Mouse (Mus musculus) G1E (cell line): ENCODE results near the gene Defb11. TPM values are rescaled to one million over a fixed set of nuclear protein-coding genes. Genes with fewer than 3 reads are reported as not detected.
"Not testable (repeated sequence)": the region's sequence is repeated elsewhere in the genome, so short reads cannot be mapped to it uniquely, and the experiment has no call there.

Source experiments
- ATAC-seq: 2 replicates; pipeline ENCODE4 v1.8.0; 2016; ENCODE audit warnings: mild to moderate bottlenecking; ENCODE audit not compliant: insufficient number of reproducible peaks, poor library complexity, low FRiP score, severe bottlenecking; ENCODE audit errors: extremely low read depth
- DNase-seq: peaks from one replicate; pipeline ENCODE4 v3.0.0; 2012; ENCODE audit warnings: low spot score
- H3K27me3 ChIP-seq: 2 replicates; pipeline ENCODE4 v1.6.1; 2012; ENCODE audit warnings: mild to moderate bottlenecking, low read length, inconsistent platforms; ENCODE audit not compliant: insufficient read depth
- H3K36me3 ChIP-seq: replicated peaks from 2 replicates; pipeline ENCODE3; 2012; ENCODE audit warnings: mild to moderate bottlenecking, inconsistent platforms
- H3K4me1 ChIP-seq: 2 replicates; pipeline ENCODE4 v1.6.1; 2012; ENCODE audit warnings: low read depth, low read length, inconsistent platforms, mixed read lengths; ENCODE audit not compliant: insufficient read depth
- H3K4me3 ChIP-seq: 2 replicates; pipeline ENCODE4 v1.5.1; 2012; ENCODE audit warnings: low read depth, mild to moderate bottlenecking, inconsistent platforms, low read length, moderate library complexity, mixed read lengths
- H3K9me3 ChIP-seq: replicated peaks from 2 replicates; pipeline ENCODE4 v1.6.1; 2012; ENCODE audit warnings: inconsistent platforms
- CTCF ChIP-seq: IDR thresholded peaks from 2 replicates; pipeline ENCODE4 v1.5.1; 2012; ENCODE audit warnings: low read depth, low read length, inconsistent platforms, mixed read lengths
- GATA1 ChIP-seq: IDR thresholded peaks from 2 replicates; pipeline ENCODE4 v1.6.1; 2012; ENCODE audit warnings: borderline replicate concordance, low read length, inconsistent platforms, mixed read lengths
- GATA2 ChIP-seq: IDR thresholded peaks from 2 replicates; pipeline ENCODE4 v1.6.1; 2012; ENCODE audit warnings: low read depth, low read length, inconsistent platforms, borderline replicate concordance
- POLR2AphosphoS5 ChIP-seq: IDR thresholded peaks from 2 replicates; pipeline ENCODE4 v1.6.1; 2012; ENCODE audit warnings: low read depth, low read length, inconsistent platforms; ENCODE audit not compliant: insufficient replicate concordance
- TAL1 ChIP-seq: conservative IDR thresholded peaks from 2 replicates; pipeline ENCODE4 v1.6.1; 2012; ENCODE audit warnings: low read depth, low read length, inconsistent platforms, mixed read lengths
- polyA plus RNA-seq: library from polyadenylated mRNA; stranded (reverse); fragments of >175 nt; gene quantifications from 2 replicates; pipeline ENCODE4 v1.2.3, GENCODE M21; 2012
- total RNA-seq, 2 experiments: library from RNA; stranded (forward) in 1 of 2; stranded (reverse) in 1 of 2; fragments of 200-1000 nt in 1 of 2; fragments of >200 nt in 1 of 2; fragmentation: Nextera tagmentation in 1 of 2; gene quantifications; 2 replicates each; pipeline ENCODE4 v1.2.3; 2014 to 2017

The Defb11 gene
- total and polyA plus RNA-seq, 3 experiments, result not detected

DNA sequence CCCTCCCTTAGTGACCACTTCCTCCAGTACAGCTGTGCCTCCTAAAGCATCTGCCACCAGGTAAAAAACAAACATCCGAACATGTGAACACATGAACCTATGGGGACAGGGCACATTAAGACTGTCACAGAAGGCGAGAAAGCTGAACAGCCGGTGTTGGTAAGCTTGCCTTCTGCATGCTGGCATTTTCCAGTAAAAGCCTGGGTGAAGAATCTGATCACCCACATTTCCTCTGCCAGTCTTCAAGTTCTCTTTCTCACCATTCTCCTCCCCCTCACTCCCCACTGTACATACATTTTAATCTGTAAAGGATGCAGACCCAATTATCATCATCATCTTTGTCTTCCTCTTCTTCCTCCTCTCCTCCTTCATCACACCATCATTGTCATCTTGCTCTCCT, 9.4 kb upstream of the Defb11 start:
- H3K9me3 ChIP-seq, result no peaks in the 10 kb centered on the region
- TF ChIP-seq GATA1 (no peak), GATA2 (no peak), CTCF (no peak), TAL1 (no peak), POLR2AphosphoS5 (no peak)
- H3K4me3 ChIP-seq, result no peak overlapping the region
- H3K27me3 ChIP-seq, result peaks cover 6% of the 10 kb centered on the region
- no peaks in the 10 kb centered on the region for H3K4me1 ChIP-seq
- no peaks in the 10 kb centered on the region for H3K36me3 ChIP-seq
- no peak for ATAC-seq
- no peak for DNase-seq

DNA sequence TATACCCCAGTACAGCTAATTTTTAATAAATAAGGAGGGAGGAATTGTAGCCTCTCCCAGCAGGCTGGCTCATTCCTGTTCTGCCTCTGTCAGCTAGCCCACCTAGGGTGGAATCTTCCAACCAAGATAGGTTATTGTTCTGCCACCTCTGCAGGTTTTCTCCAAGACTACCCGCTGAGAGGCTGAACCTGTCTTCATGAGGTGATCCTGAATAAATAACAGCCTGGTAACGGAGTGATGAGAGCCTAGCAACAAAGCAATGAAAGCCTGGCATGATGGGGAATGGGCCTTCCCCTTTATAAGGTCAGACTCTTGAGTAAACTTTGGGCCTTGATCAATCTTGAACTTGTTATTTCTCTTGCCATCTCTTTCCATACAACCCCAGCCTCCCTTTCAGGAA, 6.3 kb upstream of the Defb11 start:
- no peak for ATAC-seq
- peaks cover 6% of the 10 kb centered on the region; the same call in 1 of the 2 replicates for H3K27me3 ChIP-seq
- TF ChIP-seq GATA1, result no peak
- TF ChIP-seq CTCF, result no peak
- no peak for TF ChIP-seq GATA2
- TF ChIP-seq POLR2AphosphoS5, result no peak
- no peak for TF ChIP-seq TAL1

DNA sequence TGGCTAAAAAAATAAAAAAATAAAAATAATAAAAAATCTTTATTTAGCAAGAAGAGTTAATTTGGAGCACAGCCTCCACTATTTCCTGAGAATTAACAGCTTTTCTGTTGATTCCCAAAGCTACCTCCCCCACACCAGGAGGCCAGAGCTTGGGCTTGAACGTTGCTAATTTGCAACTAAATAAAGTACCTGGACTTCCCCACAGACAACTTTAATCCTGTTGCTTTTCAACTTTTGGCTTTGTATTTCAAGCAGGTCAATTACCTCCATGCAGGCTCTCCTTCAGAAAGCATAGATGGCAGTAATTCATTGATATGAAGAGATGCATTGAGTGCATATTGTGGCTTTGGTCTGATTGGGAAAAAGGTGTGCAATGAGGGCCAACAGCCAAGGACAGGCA, 5.7 kb upstream of the Defb11 start:
- TF ChIP-seq POLR2AphosphoS5 (no peak), TAL1 (no peak), CTCF (no peak), GATA2 (no peak)
- Histone ChIP-seq H3K27me3 (peaks cover 6% of the 10 kb centered on the region; the same call in 1 of the 2 replicates), H3K4me3 (no peak overlapping the region)

More for the DNA sequence above, 6.3 kb upstream of the Defb11 start:
- no peaks in the 10 kb centered on the region for H3K4me1 ChIP-seq
- H3K36me3 ChIP-seq, result no peaks in the 10 kb centered on the region
- no peak for DNase-seq
- no peaks in the 10 kb centered on the region for H3K9me3 ChIP-seq
- no peak overlapping the region for H3K4me3 ChIP-seq

DNA sequence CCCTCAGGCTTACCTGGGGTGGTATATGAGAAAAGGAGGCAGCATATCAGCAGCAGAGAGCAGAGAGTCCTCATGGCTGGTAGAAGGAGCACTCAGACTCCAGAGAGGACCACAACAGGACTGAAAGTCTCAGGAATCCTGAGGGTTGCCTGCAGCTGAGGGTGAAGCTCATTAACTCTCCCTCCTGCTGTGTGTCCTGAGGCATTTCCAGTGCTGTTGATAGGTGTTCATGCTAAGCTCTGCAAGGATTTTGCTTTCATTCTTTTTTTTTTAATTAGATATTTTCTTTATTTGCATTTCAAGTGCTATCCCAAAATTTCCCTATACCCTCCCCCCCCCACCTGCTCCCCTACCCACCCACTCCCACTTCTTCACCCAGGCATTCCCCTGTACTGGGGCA, 20.9 kb downstream of the Defb11 start, which contains the start of gene Defb9:
Gene Defb9, minus strand, starts transcription at position 101 of the 400 bp plus-strand sequence.
- not testable (repeated sequence) for H3K4me3 ChIP-seq, ATAC-seq, H3K27me3 ChIP-seq, H3K36me3 ChIP-seq, H3K4me1 ChIP-seq, H3K9me3 ChIP-seq, DNase-seq

More for the DNA sequence above, 5.7 kb upstream of the Defb11 start:
- no peaks in the 10 kb centered on the region for H3K4me1 ChIP-seq
- DNase-seq, result no peak
- ATAC-seq, result no peak
- H3K9me3 ChIP-seq, result no peaks in the 10 kb centered on the region
- H3K36me3 ChIP-seq, result no peaks in the 10 kb centered on the region

DNA sequence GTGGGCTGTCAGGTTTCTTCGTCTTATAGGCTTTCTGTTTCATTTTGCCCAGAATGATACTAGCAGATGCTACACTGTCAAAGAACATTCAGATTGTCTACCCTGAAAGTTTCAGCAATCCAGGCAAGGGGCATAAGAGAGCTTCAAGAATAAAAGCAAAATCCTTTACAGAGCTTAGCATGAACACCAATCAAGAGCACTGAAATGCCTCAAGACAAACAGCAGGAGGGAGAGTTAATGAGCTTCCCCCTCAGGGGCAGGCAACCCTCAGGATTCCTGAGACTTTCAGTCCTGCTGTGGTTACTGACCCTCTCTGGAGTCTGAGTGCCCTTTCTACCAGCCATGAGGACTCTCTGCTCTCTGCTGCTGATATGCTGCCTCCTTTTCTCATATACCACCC, 47.6 kb downstream of the Defb11 start, which contains the start of gene Defb10:
Gene Defb10, plus strand, starts transcription at position 316 of the 400 bp plus-strand sequence.
- ATAC-seq, DNase-seq, H3K9me3 ChIP-seq, H3K4me1 ChIP-seq, H3K36me3 ChIP-seq, H3K4me3 ChIP-seq, H3K27me3 ChIP-seq: not testable (repeated sequence)

Other genes with a start within 250 kb of the Defb11 start
- not detected in 2 replicates for gene Defa34, start 240.6 kb downstream of the Defb11 start, total RNA-seq (2014; fragmentation: Nextera tagmentation)
- gene Defa34, start 240.6 kb downstream of the Defb11 start, total RNA-seq (2017), result not detected in 2 replicates
- gene Defa34, start 240.6 kb downstream of the Defb11 start, polyA plus RNA-seq, result not detected in 2 replicates
- not detected in 2 replicates for gene AY761184, start 202.8 kb downstream of the Defb11 start, total RNA-seq (2014; fragmentation: Nextera tagmentation)
- gene AY761184, start 202.8 kb downstream of the Defb11 start, total RNA-seq (2017), result not detected in 2 replicates
- not detected in 2 replicates for gene AY761184, start 202.8 kb downstream of the Defb11 start, polyA plus RNA-seq
- not detected in 2 replicates for gene Defa24, start 171.9 kb downstream of the Defb11 start, total RNA-seq (2014; fragmentation: Nextera tagmentation)
- not detected in 2 replicates for gene Defa24, start 171.9 kb downstream of the Defb11 start, total RNA-seq (2017)
- not detected in 2 replicates for gene Defa24, start 171.9 kb downstream of the Defb11 start, polyA plus RNA-seq
- not detected in 2 replicates for gene Defb50, start 82.9 kb downstream of the Defb11 start, total RNA-seq (2014; fragmentation: Nextera tagmentation)
- gene Defb50, start 82.9 kb downstream of the Defb11 start, total RNA-seq (2017), result not detected in 2 replicates
- not detected in 2 replicates for gene Defb50, start 82.9 kb downstream of the Defb11 start, polyA plus RNA-seq
- not detected in 2 replicates for gene Defb2, start 66.5 kb downstream of the Defb11 start, total RNA-seq (2014; fragmentation: Nextera tagmentation)
- not detected in 2 replicates for gene Defb2, start 66.5 kb downstream of the Defb11 start, total RNA-seq (2017)
- gene Defb2, start 66.5 kb downstream of the Defb11 start, polyA plus RNA-seq, result not detected in 2 replicates
- not detected in 2 replicates for gene Defb10, start 47.5 kb downstream of the Defb11 start, total RNA-seq (2014; fragmentation: Nextera tagmentation)
- not detected in 2 replicates for gene Defb10, start 47.5 kb downstream of the Defb11 start, total RNA-seq (2017)
- gene Defb10, start 47.5 kb downstream of the Defb11 start, polyA plus RNA-seq, result not detected in 2 replicates
- not detected in 2 replicates for gene Defb9, start 21.0 kb downstream of the Defb11 start, total RNA-seq (2014; fragmentation: Nextera tagmentation)
- gene Defb9, start 21.0 kb downstream of the Defb11 start, total RNA-seq (2017), result not detected in 2 replicates
- not detected in 2 replicates for gene Defb9, start 21.0 kb downstream of the Defb11 start, polyA plus RNA-seq
- gene Defb15, start 26.3 kb upstream of the Defb11 start, total RNA-seq (2014; fragmentation: Nextera tagmentation), result not detected in 2 replicates
- gene Defb15, start 26.3 kb upstream of the Defb11 start, total RNA-seq (2017), result 0.71 TPM in 1 of 2 replicates, not detected in the other
- gene Defb15, start 26.3 kb upstream of the Defb11 start, polyA plus RNA-seq, result not detected in 2 replicates
- not detected in 2 replicates for gene Defb35, start 31.9 kb upstream of the Defb11 start, total RNA-seq (2014; fragmentation: Nextera tagmentation)
- not detected in 2 replicates for gene Defb35, start 31.9 kb upstream of the Defb11 start, total RNA-seq (2017)
- gene Defb35, start 31.9 kb upstream of the Defb11 start, polyA plus RNA-seq, result not detected in 2 replicates
- not detected in 2 replicates for gene Defb13, start 40.4 kb upstream of the Defb11 start, total RNA-seq (2014; fragmentation: Nextera tagmentation)
- gene Defb13, start 40.4 kb upstream of the Defb11 start, total RNA-seq (2017), result not detected in 2 replicates
- not detected in 2 replicates for gene Defb13, start 40.4 kb upstream of the Defb11 start, polyA plus RNA-seq
- not detected in 2 replicates for gene Fam90a1a, start 52.3 kb upstream of the Defb11 start, total RNA-seq (2014; fragmentation: Nextera tagmentation)
- 0.17 TPM in 1 of 2 replicates, not detected in the other for gene Fam90a1a, start 52.3 kb upstream of the Defb11 start, total RNA-seq (2017)
- not detected in 2 replicates for gene Fam90a1a, start 52.3 kb upstream of the Defb11 start, polyA plus RNA-seq
- gene Ccdc70, start 63.4 kb upstream of the Defb11 start, total RNA-seq (2014; fragmentation: Nextera tagmentation), result not detected in 2 replicates
- not detected in 2 replicates for gene Ccdc70, start 63.4 kb upstream of the Defb11 start, total RNA-seq (2017)
- gene Ccdc70, start 63.4 kb upstream of the Defb11 start, polyA plus RNA-seq, result not detected in 2 replicates
- 14.7 and 18.9 TPM in 2 replicates for gene Atp7b, start 153.9 kb upstream of the Defb11 start, total RNA-seq (2014; fragmentation: Nextera tagmentation)
- gene Atp7b, start 153.9 kb upstream of the Defb11 start, total RNA-seq (2017), result 5.9 and 6.6 TPM in 2 replicates
- gene Atp7b, start 153.9 kb upstream of the Defb11 start, polyA plus RNA-seq, result 5.2 and 6.1 TPM in 2 replicates
- gene Alg11, start 154.3 kb upstream of the Defb11 start, total RNA-seq (2014; fragmentation: Nextera tagmentation), result 24.4 and 24.7 TPM in 2 replicates
- 30.0 and 32.5 TPM in 2 replicates for gene Alg11, start 154.3 kb upstream of the Defb11 start, total RNA-seq (2017)
- gene Alg11, start 154.3 kb upstream of the Defb11 start, polyA plus RNA-seq, result 0.86 TPM in 2 replicates
- gene Nek5, start 218.6 kb upstream of the Defb11 start, total RNA-seq (2014; fragmentation: Nextera tagmentation), result not detected in 2 replicates
- 0.16 TPM in 1 of 2 replicates, not detected in the other for gene Nek5, start 218.6 kb upstream of the Defb11 start, total RNA-seq (2017)
- not detected in 2 replicates for gene Nek5, start 218.6 kb upstream of the Defb11 start, polyA plus RNA-seq